Mouse (Mus musculus) MEL (cell line): ENCODE measurements around the gene Dupd1. TPM values are rescaled to one million over a fixed set of nuclear protein-coding genes. Genes with fewer than 3 reads are reported as not detected.

Source experiments
- DNase-seq: peaks from one replicate; pipeline ENCODE4 v3.0.0; 2011; ENCODE audit warnings: low read depth, low spot score
- H3K27ac ChIP-seq: 2 replicates; pipeline ENCODE4 v1.5.1; 2012; ENCODE audit warnings: low read depth, mild to moderate bottlenecking, control low read depth, low read length, moderate library complexity; ENCODE audit not compliant: control insufficient read depth
- H3K27me3 ChIP-seq, 2 experiments: fragments of 150-350 bp in 1 of 2; sonication (generic) in 1 of 2; 2 replicates each; pipeline ENCODE4 v1.6.1; 2012; ENCODE audit warnings: low read length in 2 of 2, mild to moderate bottlenecking in 2 of 2, improper control_type of control experiment in 1 of 2, moderate library complexity in 1 of 2; ENCODE audit not compliant: insufficient read depth in 2 of 2, control insufficient read depth in 1 of 2
- H3K36me3 ChIP-seq, 2 experiments: 2 replicates each; pipeline ENCODE4 v1.6.1; 2012 to 2014; ENCODE audit warnings: low read length in 2 of 2, improper control_type of control experiment in 1 of 2, inconsistent platforms in 1 of 2, mild to moderate bottlenecking in 1 of 2; ENCODE audit not compliant: insufficient read depth in 2 of 2, control insufficient read depth in 1 of 2
- H3K4me1 ChIP-seq, 2 experiments: fragments of 150-350 bp in 1 of 2; sonication (generic) in 1 of 2; 2 replicates each; pipeline ENCODE4 v1.6.1; 2012; ENCODE audit warnings: low read length in 2 of 2, improper control_type of control experiment in 1 of 2, mild to moderate bottlenecking in 1 of 2; ENCODE audit not compliant: insufficient read depth in 2 of 2, control insufficient read depth in 1 of 2
- H3K4me3 ChIP-seq, 2 experiments: fragments of 150-350 bp in 1 of 2; sonication (generic) in 1 of 2; 2 replicates each; pipeline ENCODE4 v1.5.1; 2012; ENCODE audit warnings: low read depth in 2 of 2, low read length in 2 of 2, mild to moderate bottlenecking in 2 of 2, moderate library complexity in 2 of 2, control low read depth in 1 of 2, improper control_type of control experiment in 1 of 2; ENCODE audit not compliant: control insufficient read depth in 1 of 2, insufficient read depth in 1 of 2
- H3K79me2 ChIP-seq: 2 replicates; pipeline ENCODE4 v1.6.1; 2012; ENCODE audit warnings: mild to moderate bottlenecking, low read length, moderate library complexity; ENCODE audit not compliant: control insufficient read depth, poor library complexity, insufficient read depth
- H3K9ac ChIP-seq: 2 replicates; pipeline ENCODE4 v1.6.1; 2012; ENCODE audit warnings: low read depth, mild to moderate bottlenecking, control low read depth, low read length, moderate library complexity; ENCODE audit not compliant: control insufficient read depth, poor library complexity, severe bottlenecking
- H3K9me3 ChIP-seq: fragments of 150-350 bp; sonication (generic); replicated peaks from 2 replicates; pipeline ENCODE4 v1.6.1; 2012; ENCODE audit warnings: mild to moderate bottlenecking, low read length, improper control_type of control experiment, moderate library complexity; ENCODE audit not compliant: insufficient read depth
- BHLHE40 ChIP-seq: IDR thresholded peaks from 2 replicates; pipeline ENCODE4 v1.6.1; 2012; ENCODE audit warnings: low read depth, mild to moderate bottlenecking, inconsistent platforms, low read length, improper control_type of control experiment, borderline replicate concordance
- CHD1 ChIP-seq: IDR thresholded peaks from 2 replicates; pipeline ENCODE4 v1.6.1; 2012; ENCODE audit warnings: low read depth, mild to moderate bottlenecking, inconsistent platforms, low read length, improper control_type of control experiment
- CHD2 ChIP-seq: IDR thresholded peaks from 2 replicates; pipeline ENCODE4 v1.6.1; 2011; ENCODE audit warnings: low read length, improper control_type of control experiment
- E2F4 ChIP-seq: IDR thresholded peaks from 2 replicates; pipeline ENCODE4 v1.6.1; 2011; ENCODE audit warnings: low read depth, low read length, improper control_type of control experiment, borderline replicate concordance
- ELF1 ChIP-seq: IDR thresholded peaks from 2 replicates; pipeline ENCODE4 v1.6.1; 2014; ENCODE audit warnings: low read depth, mild to moderate bottlenecking, inconsistent platforms, low read length, improper control_type of control experiment, moderate library complexity
- EP300 ChIP-seq, 2 experiments: IDR thresholded peaks; 2 replicates each; pipeline ENCODE4 v1.6.1; 2011; ENCODE audit warnings: improper control_type of control experiment in 2 of 2, low read length in 2 of 2, low read depth in 1 of 2, mild to moderate bottlenecking in 1 of 2
- ETS1 ChIP-seq: IDR thresholded peaks from 2 replicates; pipeline ENCODE4 v1.6.1; 2012; ENCODE audit warnings: low read depth, mild to moderate bottlenecking, inconsistent platforms, low read length, improper control_type of control experiment, moderate library complexity
- GABPA ChIP-seq: IDR thresholded peaks from 2 replicates; pipeline ENCODE4 v1.6.1; 2012; ENCODE audit warnings: low read depth, mild to moderate bottlenecking, inconsistent platforms, low read length, improper control_type of control experiment, moderate library complexity
- GATA1 ChIP-seq: IDR thresholded peaks from 2 replicates; pipeline ENCODE4 v1.6.1; 2011; ENCODE audit warnings: low read depth, low read length, improper control_type of control experiment
- HCFC1 ChIP-seq: IDR thresholded peaks from 2 replicates; pipeline ENCODE4 v1.6.1; 2012; ENCODE audit warnings: low read depth, mild to moderate bottlenecking, inconsistent platforms, low read length, improper control_type of control experiment, moderate library complexity
- KAT2A ChIP-seq: conservative IDR thresholded peaks from 2 replicates; pipeline ENCODE4 v1.6.1; 2012; ENCODE audit warnings: low read depth, low read length, improper control_type of control experiment, inconsistent platforms
- MAFK ChIP-seq: IDR thresholded peaks from 2 replicates; pipeline ENCODE4 v1.6.1; 2011; ENCODE audit warnings: low read depth, mild to moderate bottlenecking, low read length, improper control_type of control experiment, borderline replicate concordance
- MEF2A ChIP-seq: IDR thresholded peaks from 2 replicates; pipeline ENCODE4 v1.6.1; 2014; ENCODE audit warnings: low read depth, mild to moderate bottlenecking, inconsistent platforms, low read length, improper control_type of control experiment; ENCODE audit not compliant: poor library complexity, insufficient replicate concordance, severe bottlenecking; ENCODE audit errors: extremely low read depth
- MYC ChIP-seq: IDR thresholded peaks from 2 replicates; pipeline ENCODE4 v1.6.1; 2011; ENCODE audit warnings: low read depth, mild to moderate bottlenecking, low read length, improper control_type of control experiment, moderate library complexity
- NELFE ChIP-seq: IDR thresholded peaks from 2 replicates; pipeline ENCODE4 v1.6.1; 2011; ENCODE audit warnings: low read depth, low read length, improper control_type of control experiment
- POLR2A ChIP-seq, 2 experiments: IDR thresholded peaks; 2 replicates each; pipeline ENCODE4 v1.6.1; 2011 to 2012; ENCODE audit warnings: low read length in 2 of 2, mild to moderate bottlenecking in 2 of 2, control low read depth in 1 of 2, improper control_type of control experiment in 1 of 2, low read depth in 1 of 2, moderate library complexity in 1 of 2; ENCODE audit not compliant: control insufficient read depth in 1 of 2, insufficient read depth in 1 of 2, poor library complexity in 1 of 2
- POLR2AphosphoS2 ChIP-seq: IDR thresholded peaks from 2 replicates; pipeline ENCODE4 v1.6.1; 2011; ENCODE audit warnings: low read length, improper control_type of control experiment
- POLR2AphosphoS5 ChIP-seq: IDR thresholded peaks from 2 replicates; pipeline ENCODE4 v1.6.1; 2012; ENCODE audit warnings: low read depth, borderline replicate concordance, mild to moderate bottlenecking, inconsistent platforms, low read length, moderate library complexity, mixed read lengths
- RAD21 ChIP-seq: IDR thresholded peaks from 2 replicates; pipeline ENCODE4 v1.6.1; 2011; ENCODE audit warnings: mild to moderate bottlenecking, low read depth, low read length, improper control_type of control experiment
- RCOR1 ChIP-seq: IDR thresholded peaks from 2 replicates; pipeline ENCODE4 v1.6.1; 2012; ENCODE audit warnings: low read depth, mild to moderate bottlenecking, inconsistent platforms, low read length, improper control_type of control experiment
- SIN3A ChIP-seq: IDR thresholded peaks from 2 replicates; pipeline ENCODE4 v1.6.1; 2012; ENCODE audit warnings: low read length, improper control_type of control experiment, inconsistent platforms
- SMC3 ChIP-seq: IDR thresholded peaks from 2 replicates; pipeline ENCODE4 v1.6.1; 2011; ENCODE audit warnings: low read depth, low read length, improper control_type of control experiment
- TBP ChIP-seq: IDR thresholded peaks from 2 replicates; pipeline ENCODE4 v1.8.0; 2011; ENCODE audit warnings: low read depth, low read length, improper control_type of control experiment
- TCF12 ChIP-seq: IDR thresholded peaks from 2 replicates; pipeline ENCODE4 v1.6.1; 2014; ENCODE audit warnings: low read depth, mild to moderate bottlenecking, inconsistent platforms, low read length, improper control_type of control experiment, moderate library complexity
- UBTF ChIP-seq: IDR thresholded peaks from 2 replicates; pipeline ENCODE4 v1.6.1; 2012; ENCODE audit warnings: low read depth, mild to moderate bottlenecking, inconsistent platforms, low read length, improper control_type of control experiment, moderate library complexity, borderline replicate concordance; ENCODE audit not compliant: insufficient read depth
- ZKSCAN1 ChIP-seq: IDR thresholded peaks from 2 replicates; pipeline ENCODE4 v1.6.1; 2012; ENCODE audit warnings: low read depth, mild to moderate bottlenecking, inconsistent platforms, low read length, improper control_type of control experiment, moderate library complexity
- ZMIZ1 ChIP-seq: IDR thresholded peaks from 2 replicates; pipeline ENCODE4 v1.6.1; 2012; ENCODE audit warnings: low read depth, mild to moderate bottlenecking, inconsistent platforms, low read length, improper control_type of control experiment, moderate library complexity
- polyA plus RNA-seq, 2 experiments: library from polyadenylated mRNA; stranded (reverse) in 1 of 2; unstranded in 1 of 2; fragments of >175 nt in 1 of 2; fragments of >200 nt in 1 of 2; gene quantifications; 2 replicates each; pipeline versions ENCODE4 v1.2.1 to v1.2.4; 2012; ENCODE audit warnings: low replicate concordance in 2 of 2, low read depth in 1 of 2; ENCODE audit not compliant: insufficient read length in 2 of 2, insufficient read depth in 1 of 2, missing spikeins in 1 of 2
- total RNA-seq: library from RNA; depleted of rRNA; stranded (reverse); fragments of 300-350 nt; gene quantifications from 2 replicates; pipeline ENCODE4 v1.2.3, GENCODE M21; 2012

Gene Dupd1
- total and polyA plus RNA-seq, 3 experiments: not detected

DNA sequence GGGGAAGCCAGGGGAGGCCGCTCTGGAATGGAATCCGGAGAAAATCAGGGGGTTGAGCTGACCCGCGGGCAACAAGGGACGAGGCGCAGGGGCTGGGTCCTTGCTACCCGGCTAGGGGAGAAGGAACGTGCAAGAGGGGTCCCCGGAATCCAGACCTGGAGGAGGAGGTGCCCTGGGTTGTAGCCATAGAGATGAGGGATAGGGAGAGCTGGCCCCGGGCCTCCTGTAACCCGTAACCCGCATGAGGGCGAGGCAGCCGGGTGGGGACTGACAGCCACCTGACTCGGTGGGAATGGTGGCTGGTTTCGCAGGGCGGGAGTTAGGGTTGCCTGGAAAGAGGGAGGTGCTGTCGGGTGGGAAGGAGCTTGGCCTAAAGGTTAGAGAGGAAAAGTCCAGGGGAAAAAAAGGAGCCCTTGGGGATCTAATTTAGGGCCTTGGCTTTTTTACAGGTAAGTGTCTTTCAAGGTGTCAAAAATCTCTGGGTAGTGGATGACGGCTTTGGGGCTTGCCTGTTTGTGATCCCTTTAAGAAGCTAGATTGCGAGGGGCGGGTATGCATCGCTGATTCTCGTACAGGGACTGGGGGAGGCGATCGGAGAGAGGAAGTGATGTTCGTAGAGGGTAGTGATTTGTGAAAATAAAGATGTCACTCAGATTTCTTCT lies 36.6 kb upstream of the Dupd1 start, which contains the start of gene Dusp13:
TSS of gene Dusp13 (minus strand) at position 301 of the 662 bp plus-strand sequence.
- TF ChIP-seq TBP (0 out of 2 replicates have a peak, but pooled peaks have one; percentile 11), POLR2AphosphoS2 (no peak), UBTF (no peak), MAFK (no peak), ETS1 (no peak), SIN3A (peak; percentile 55; the same call in 1 of the 2 replicates), RCOR1 (peak; percentile 34; the same call in 1 of the 2 replicates), CHD2 (no peak)
- Histone ChIP-seq H3K4me3 (peak within 1 kb of the TSS; percentile 91 to 100), H3K36me3 (peaks cover 0 to 27% of the 10 kb centered on the region in 2 experiments; a peak in 2 of 4 replicates), H3K27ac (peak within 1 kb of the TSS; percentile 37), H3K9me3 (no peaks in the 10 kb centered on the region), H3K79me2 (peaks cover 34% of the 10 kb centered on the region), H3K27me3 (no peaks in the 10 kb centered on the region), H3K4me1 (peaks cover 15 to 30% of the 10 kb centered on the region in 2 experiments), H3K9ac (peak within 1 kb of the TSS; percentile 89)
- DNase-seq: peak; percentile 71

DNA sequence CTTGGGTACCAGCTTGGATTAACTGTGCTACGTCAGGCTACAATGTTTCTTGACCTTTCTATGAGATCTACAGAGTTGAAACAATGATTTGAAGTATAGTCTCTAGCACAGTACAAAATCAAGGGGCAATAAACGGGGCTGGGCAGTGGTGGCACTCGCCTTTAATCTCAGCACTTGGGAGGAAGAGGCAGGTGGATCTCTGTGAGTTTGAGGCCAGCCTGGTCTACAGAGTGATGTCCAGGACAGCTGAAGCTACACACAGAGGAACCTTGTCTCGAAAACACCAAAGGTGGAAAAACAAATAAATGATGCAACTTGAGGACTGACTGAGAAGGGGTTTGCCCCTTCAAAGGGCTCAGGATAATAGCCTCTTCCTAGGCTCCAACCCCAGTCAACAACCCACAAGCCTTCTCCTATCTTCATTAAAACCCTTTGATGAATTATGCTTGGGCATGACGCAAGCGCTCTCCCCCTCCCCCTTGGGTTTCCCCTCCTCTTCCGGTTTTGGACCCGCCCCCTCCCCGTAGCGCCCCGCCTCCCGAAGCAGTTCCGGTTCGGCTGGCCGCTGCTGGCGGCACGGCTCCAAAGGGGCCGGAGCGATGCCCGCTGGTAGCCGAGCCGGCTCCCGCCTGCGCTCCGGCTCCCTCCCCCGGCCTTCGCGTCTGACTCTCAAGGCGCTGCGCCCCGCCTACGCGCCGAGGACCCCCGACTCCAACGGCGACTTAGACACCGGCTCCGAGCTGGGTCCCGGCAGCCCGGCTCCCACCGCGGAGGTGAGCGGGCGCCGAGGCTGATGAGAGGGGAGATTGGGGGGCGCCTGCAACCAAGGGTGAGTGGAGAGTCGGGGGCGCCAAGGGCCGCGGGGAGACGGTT lies 35.9 kb upstream of the Dupd1 start, which contains the start of gene Samd8:
TSS of gene Samd8 (plus strand) at position 524 of the 873 bp plus-strand sequence.
- Histone ChIP-seq H3K79me2 (peaks cover 30% of the 10 kb centered on the region), H3K9ac (peak within 1 kb of the TSS; percentile 89), H3K27ac (peak within 1 kb of the TSS; percentile 37), H3K9me3 (no peaks in the 10 kb centered on the region), H3K27me3 (no peaks in the 10 kb centered on the region), H3K4me3 (peak within 1 kb of the TSS; percentile 91 to 100), H3K36me3 (peaks cover 0 to 20% of the 10 kb centered on the region in 2 experiments; a peak in 2 of 4 replicates), H3K4me1 (peaks cover 8 to 23% of the 10 kb centered on the region in 2 experiments)
- DNase-seq: peak; percentile 89
- TF ChIP-seq POLR2AphosphoS5: no peak
- peak; percentile 80 to 85 for TF ChIP-seq POLR2A (IDR thresholded peaks at IDR 0.05; ENCODE audit: control insufficient read depth in 1 of 2, insufficient read depth in 1 of 2, low read depth in 1 of 2, low read length in 2 of 2, poor library complexity in 1 of 2)
- TF ChIP-seq CHD1: no peak
- no peak; the same call in 1 of the 2 replicates for TF ChIP-seq KAT2A
- TF ChIP-seq BHLHE40: no peak
- peak; percentile 51; the same call in 1 of the 2 replicates for TF ChIP-seq ZMIZ1
- no peak for TF ChIP-seq EP300 (IDR thresholded peaks at IDR 0.05; ENCODE audit: low read depth in 1 of 2, low read length in 2 of 2)
- no peak for TF ChIP-seq GABPA
- TF ChIP-seq ELF1: peak; percentile 81
- 0 out of 2 replicates have a peak, but pooled peaks have one; percentile 73 for TF ChIP-seq POLR2AphosphoS2
- peak; percentile 78 for TF ChIP-seq NELFE
- peak; percentile 79 for TF ChIP-seq HCFC1
- TF ChIP-seq ETS1: peak; percentile 15; the same call in 1 of the 2 replicates
- TF ChIP-seq E2F4: no peak
- TF ChIP-seq RAD21: no peak
- TF ChIP-seq MEF2A: no peak
- TF ChIP-seq GATA1: no peak
- TF ChIP-seq SMC3: 0 out of 2 replicates have a peak, but pooled peaks have one; percentile 2
- no peak for TF ChIP-seq MYC
- no peak for TF ChIP-seq CHD2
- TF ChIP-seq TBP: peak; percentile 60; the same call in 1 of the 2 replicates
- no peak for TF ChIP-seq TCF12
- no peak for TF ChIP-seq ZKSCAN1
